Mouse (Mus musculus) hindbrain, embryonic 10.5 days (tissue): ENCODE results near the gene Atrn. TPM values are rescaled to one million over a fixed set of nuclear protein-coding genes. Genes with fewer than 3 reads are reported as not detected.

Experiments
- DNase-seq: peaks from one replicate; pipeline ENCODE4 v3.0.0-alpha.2; 2017; ENCODE audit warnings: low spot score
- H3K27ac ChIP-seq: fragments of 300-500 bp; sonication (generic); 2 replicates; pipeline ENCODE4 v1.5.1; 2016; ENCODE audit warnings: mild to moderate bottlenecking, moderate library complexity
- H3K27me3 ChIP-seq: fragments of 300-500 bp; sonication (generic); 2 replicates; pipeline ENCODE4 v1.6.1; 2016; ENCODE audit warnings: mild to moderate bottlenecking; ENCODE audit not compliant: poor library complexity, insufficient read depth, severe bottlenecking
- H3K36me3 ChIP-seq: fragments of 300-500 bp; sonication (generic); 2 replicates; pipeline ENCODE4 v1.6.1; 2016; ENCODE audit warnings: mild to moderate bottlenecking, moderate library complexity
- H3K4me1 ChIP-seq: fragments of 300-500 bp; sonication (generic); replicated peaks from 2 replicates; pipeline ENCODE4 v1.6.1; 2016; ENCODE audit warnings: mild to moderate bottlenecking
- H3K4me3 ChIP-seq: fragments of 300-500 bp; sonication (generic); 2 replicates; pipeline ENCODE4 v1.5.1; 2016; ENCODE audit warnings: mild to moderate bottlenecking, moderate library complexity
- H3K9me3 ChIP-seq: fragments of 300-500 bp; sonication (generic); 2 replicates; pipeline ENCODE4 v1.6.1; 2016; ENCODE audit warnings: mild to moderate bottlenecking, moderate library complexity
- WGBS: fragments of 180-500 bp; shearing (Covaris S2); methylation state at CpG from one replicate; pipeline ENCODE4 v1.1.7; 2016; 5-methylcytosine and 5-hydroxymethylcytosine counted together
- polyA plus RNA-seq: library from polyadenylated mRNA; unstranded; fragments of >200 nt; fragmentation: Nextera tagmentation; extraction: Ambion mirVana; gene quantifications from 2 replicates; pipeline ENCODE4 v1.2.1, GENCODE M21; 2016

The Atrn gene
- polyA plus RNA-seq, 1 experiment from 2014 or later, result 7.6 TPM

- no peak for DNase-seq
- WGBS, result 74% methylated on average over 5 of the region's 5 CpGs
- no peaks in the 10 kb centered on the region for H3K36me3 ChIP-seq
- no peak overlapping the region for H3K4me3 ChIP-seq
- H3K4me1 ChIP-seq, result peaks cover 35% of the 10 kb centered on the region
- H3K27ac ChIP-seq, result no peak overlapping the region
- peaks cover 74% of the 10 kb centered on the region for H3K27me3 ChIP-seq
- no peaks in the 10 kb centered on the region for H3K9me3 ChIP-seq
Observed at GRCm38 (mm10) chr2:131052043-131052442, 145.7 kb downstream of the Atrn start.

GRCm38 (mm10) chr2:131052862-131053418 lies 146.6 kb downstream of the Atrn start:
- no peak overlapping the region for H3K4me3 ChIP-seq
- WGBS, result 64% methylated on average over 6 of the region's 6 CpGs
- no peaks in the 10 kb centered on the region for H3K9me3 ChIP-seq
- no peak overlapping the region for H3K27ac ChIP-seq
- no peaks in the 10 kb centered on the region for H3K36me3 ChIP-seq
- H3K4me1 ChIP-seq, result peaks cover 35% of the 10 kb centered on the region
- peaks cover 79% of the 10 kb centered on the region for H3K27me3 ChIP-seq
- DNase-seq, result no peak

DNA sequence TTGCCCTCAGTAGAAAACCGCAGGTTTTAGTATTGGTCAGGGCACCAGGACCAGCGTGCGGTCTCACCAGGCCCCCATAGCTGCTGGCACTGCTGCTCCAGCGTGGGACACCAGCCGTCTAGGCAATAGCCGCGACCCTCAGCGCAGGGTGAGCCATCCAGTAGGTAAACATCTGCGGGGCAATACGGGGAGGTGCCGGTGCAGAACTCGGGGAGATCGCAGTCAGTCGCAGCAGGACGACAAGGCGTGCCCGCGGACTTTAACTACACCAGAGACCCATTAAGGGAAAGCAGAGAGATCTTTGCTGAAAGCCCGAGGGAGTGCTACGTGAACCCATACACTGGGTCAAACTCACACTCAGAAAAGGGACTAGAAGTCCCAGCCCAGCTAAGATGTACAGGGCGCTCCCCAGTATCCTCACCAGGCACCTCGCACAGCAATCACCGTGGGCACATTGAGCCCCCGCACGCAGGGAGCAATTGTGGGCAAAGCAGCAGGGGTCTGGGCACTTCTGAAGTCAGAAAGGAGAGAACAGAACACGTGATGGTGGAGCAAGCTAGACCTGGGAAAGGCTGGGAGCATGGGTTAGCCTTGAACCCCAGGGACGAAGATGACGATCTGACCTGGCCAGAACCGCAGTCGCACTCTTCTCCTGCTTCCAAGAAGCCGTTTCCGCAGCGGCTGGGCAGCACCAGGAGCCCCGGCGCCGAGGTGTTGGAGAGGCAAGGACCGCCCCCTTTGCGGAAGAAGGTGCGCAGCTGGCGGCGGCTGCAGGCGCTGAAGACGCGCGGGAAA lies 147.8 kb downstream of the Atrn start:
- 2% methylated on average over 45 of the region's 45 CpGs for WGBS
- H3K4me1 ChIP-seq, result peaks cover 35% of the 10 kb centered on the region
- H3K36me3 ChIP-seq, result no peaks in the 10 kb centered on the region
- peak; percentile 52 for DNase-seq
- H3K27me3 ChIP-seq, result peaks cover 88% of the 10 kb centered on the region
- no peak overlapping the region for H3K27ac ChIP-seq
- peak overlapping the region; percentile 46 for H3K4me3 ChIP-seq
- H3K9me3 ChIP-seq, result no peaks in the 10 kb centered on the region

GRCm38 (mm10) chr2:131054646-131055264 lies 148.5 kb downstream of the Atrn start:
- DNase-seq, result peak; percentile 31
- H3K9me3 ChIP-seq, result no peaks in the 10 kb centered on the region
- peak overlapping the region; percentile 46 for H3K4me3 ChIP-seq
- peaks cover 95% of the 10 kb centered on the region for H3K27me3 ChIP-seq
- WGBS, result 2% methylated on average over 21 of the region's 21 CpGs
- no peaks in the 10 kb centered on the region for H3K36me3 ChIP-seq
- H3K27ac ChIP-seq, result no peak overlapping the region; the same call in 1 of the 2 replicates
- peaks cover 37% of the 10 kb centered on the region for H3K4me1 ChIP-seq

GRCm38 (mm10) chr2:131055631-131056030 lies 149.3 kb downstream of the Atrn start:
- peaks cover 91% of the 10 kb centered on the region for H3K27me3 ChIP-seq
- peaks cover 45% of the 10 kb centered on the region for H3K4me1 ChIP-seq
- peak overlapping the region; percentile 46 for H3K4me3 ChIP-seq
- DNase-seq, result peak; percentile 74
- 5% methylated on average over 10 of the region's 10 CpGs for WGBS
- no peaks in the 10 kb centered on the region for H3K36me3 ChIP-seq
- no peaks in the 10 kb centered on the region for H3K9me3 ChIP-seq
- no peak overlapping the region for H3K27ac ChIP-seq

DNA sequence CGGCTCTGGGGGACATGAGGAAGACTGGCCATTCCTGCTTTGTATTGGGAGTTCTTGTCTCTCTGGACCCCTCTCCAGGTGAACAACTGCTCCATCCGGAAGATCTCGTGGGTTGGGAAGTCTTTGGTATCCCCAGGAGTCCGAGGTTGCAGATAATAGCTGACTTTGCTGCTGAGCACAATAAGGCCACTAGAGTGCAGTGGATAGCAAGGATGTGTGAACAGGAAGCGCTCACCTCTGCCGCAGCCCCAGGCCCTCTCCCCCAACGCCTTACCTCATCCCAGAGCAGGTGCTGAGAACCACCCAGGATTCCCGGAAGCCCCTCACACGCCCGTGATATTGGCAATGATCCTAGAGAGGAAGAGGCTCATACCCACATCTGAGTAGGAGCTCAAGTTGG lies 149.9 kb downstream of the Atrn start:
- no peaks in the 10 kb centered on the region for H3K9me3 ChIP-seq
- DNase-seq, result peak; percentile 56
- H3K27ac ChIP-seq, result no peak overlapping the region
- H3K4me3 ChIP-seq, result peak overlapping the region; percentile 46
- H3K27me3 ChIP-seq, result peaks cover 90% of the 10 kb centered on the region
- peaks cover 51% of the 10 kb centered on the region for H3K4me1 ChIP-seq
- H3K36me3 ChIP-seq, result no peaks in the 10 kb centered on the region
- 5% methylated on average over 10 of the region's 10 CpGs for WGBS

- Histone ChIP-seq H3K4me3 (no peak overlapping the region), H3K9me3 (no peaks in the 10 kb centered on the region), H3K27ac (no peak overlapping the region), H3K36me3 (no peaks in the 10 kb centered on the region), H3K27me3 (peaks cover 90% of the 10 kb centered on the region), H3K4me1 (peaks cover 58% of the 10 kb centered on the region)
- WGBS, result 91% methylated on average over 8 of the region's 8 CpGs
- DNase-seq, result no peak
Observed at GRCm38 (mm10) chr2:131058672-131059071, 152.4 kb downstream of the Atrn start.

DNA sequence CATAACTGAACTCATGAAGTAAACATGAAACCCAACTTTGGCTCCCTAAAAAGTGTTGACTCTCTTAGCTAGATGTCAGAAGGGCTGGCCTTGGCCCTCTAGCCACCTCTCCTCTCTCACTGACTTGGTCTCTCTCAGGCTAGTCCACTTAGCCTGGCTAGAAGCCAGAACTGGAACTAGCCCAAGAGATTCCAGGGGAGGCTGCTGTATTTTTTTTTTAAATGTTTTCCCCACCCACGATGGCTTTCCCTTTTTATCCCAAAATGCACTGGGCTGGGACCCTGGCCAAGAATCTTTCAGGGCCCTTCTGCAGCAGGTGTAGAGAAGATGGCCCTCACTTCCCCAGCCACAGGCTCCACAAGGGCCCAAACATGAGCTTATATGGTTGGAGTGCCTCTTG lies 153.1 kb downstream of the Atrn start:
- Histone ChIP-seq H3K9me3 (no peaks in the 10 kb centered on the region), H3K27me3 (peaks cover 90% of the 10 kb centered on the region), H3K36me3 (no peaks in the 10 kb centered on the region), H3K4me3 (no peak overlapping the region), H3K4me1 (peaks cover 51% of the 10 kb centered on the region), H3K27ac (no peak overlapping the region)
- no peak for DNase-seq
- 86% methylated on average over 1 of the region's 1 CpGs for WGBS

GRCm38 (mm10) chr2:131059781-131060540 lies 153.7 kb downstream of the Atrn start:
- H3K27me3 ChIP-seq, result peaks cover 90% of the 10 kb centered on the region
- DNase-seq, result no peak
- no peaks in the 10 kb centered on the region for H3K9me3 ChIP-seq
- 68% methylated on average over 9 of the region's 9 CpGs for WGBS
- peaks cover 45% of the 10 kb centered on the region for H3K4me1 ChIP-seq
- peak overlapping the region; percentile 31; the same call in 1 of the 2 replicates for H3K27ac ChIP-seq
- no peak overlapping the region for H3K4me3 ChIP-seq
- H3K36me3 ChIP-seq, result no peaks in the 10 kb centered on the region

GRCm38 (mm10) chr2:131060784-131061183 lies 154.5 kb downstream of the Atrn start:
- DNase-seq, result peak; percentile 31
- Histone ChIP-seq H3K36me3 (no peaks in the 10 kb centered on the region), H3K4me3 (no peak overlapping the region), H3K27ac (peak overlapping the region; percentile 66; the same call in 1 of the 2 replicates), H3K4me1 (peaks cover 37% of the 10 kb centered on the region), H3K27me3 (peaks cover 84% of the 10 kb centered on the region), H3K9me3 (no peaks in the 10 kb centered on the region)
- WGBS, result 46% methylated on average over 6 of the region's 6 CpGs

GRCm38 (mm10) chr2:131061607-131062006 lies 155.3 kb downstream of the Atrn start:
- Histone ChIP-seq H3K4me3 (no peak overlapping the region), H3K4me1 (peaks cover 29% of the 10 kb centered on the region), H3K27ac (no peak overlapping the region), H3K9me3 (no peaks in the 10 kb centered on the region), H3K27me3 (peaks cover 76% of the 10 kb centered on the region), H3K36me3 (no peaks in the 10 kb centered on the region)
- 68% methylated on average over 5 of the region's 5 CpGs for WGBS
- no peak for DNase-seq

GRCm38 (mm10) chr2:131063404-131063864 lies 157.1 kb downstream of the Atrn start, which contains the start of gene Adam33:
Gene Adam33, minus strand, starts transcription at chr2:131063814.
- peaks cover 58% of the 10 kb centered on the region for H3K27me3 ChIP-seq
- H3K9me3 ChIP-seq, result no peaks in the 10 kb centered on the region
- no peak within 1 kb of the TSS for H3K27ac ChIP-seq
- H3K36me3 ChIP-seq, result no peaks in the 10 kb centered on the region
- DNase-seq, result no peak
- WGBS, result 4% methylated on average over 22 of the region's 27 CpGs
- H3K4me3 ChIP-seq, result peak within 1 kb of the TSS; percentile 39
- peaks cover 29% of the 10 kb centered on the region for H3K4me1 ChIP-seq
